Mouse (Mus musculus): ENCODE results near the gene Arhgef9.

GRCm38 (mm10) chrX:95025779-95026360, 170.8 kb downstream of the Arhgef9 start:
- TF ChIP-seq USF1 (IDR thresholded peaks at IDR 0.05; ENCODE audit: low read depth) (no peak), MYOG (IDR thresholded peaks at IDR 0.05; ENCODE audit: control insufficient read depth in 1 of 3, insufficient read depth in 1 of 3, insufficient read length in 2 of 3, low read depth in 2 of 3) (no peak), POLR2A (IDR thresholded peaks at IDR 0.05; ENCODE audit: insufficient read length, low read depth) (no peak), TCF12 (IDR thresholded peaks at IDR 0.05; ENCODE audit: insufficient read depth, poor library complexity, severe bottlenecking) (no peak), SRF (IDR thresholded peaks at IDR 0.05; ENCODE audit: control insufficient read depth, insufficient read length, low read depth) (no peak), POLR2AphosphoS2 (IDR thresholded peaks at IDR 0.05; ENCODE audit: insufficient read length, low read depth) (no peak)

Measured in myocyte (in vitro differentiated cells).